Mouse (Mus musculus) T-helper 1 cell (primary cell): ENCODE results near the gene Stpg3.

ENCODE experiments used
- in situ Hi-C: fragments of 300-600 bp; cut with MboI, MseI; formaldehyde crosslinking; loops from one replicate; pipeline ENCODE4 v1.15.1; 2025; ENCODE audit warnings: high pct_unique_total_duplicates

The Stpg3 gene

GRCm38 (mm10) chr2:25236614-25237013, 22.2 kb upstream of the Stpg3 start, which contains the start of gene Rnf224:
Gene Rnf224, minus strand, starts transcription at chr2:25236787.
- in situ Hi-C loops, result no loop called here

- in situ Hi-C loops, result no loop called here
Observed at GRCm38 (mm10) chr2:25234551-25235220, 20.2 kb upstream of the Stpg3 start.

GRCm38 (mm10) chr2:25234050-25234449, 19.6 kb upstream of the Stpg3 start, which contains the start of gene Slc34a3:
Gene Slc34a3, minus strand, starts transcription at chr2:25234364.
- in situ Hi-C loops, result no loop called here

- in situ Hi-C loops, result no loop called here
Observed at GRCm38 (mm10) chr2:25233421-25233820, 19.0 kb upstream of the Stpg3 start.

- in situ Hi-C loops, result no loop called here
Observed at GRCm38 (mm10) chr2:25231038-25231437, 16.6 kb upstream of the Stpg3 start.

GRCm38 (mm10) chr2:25230581-25230980, 16.1 kb upstream of the Stpg3 start:
- in situ Hi-C loops, result no loop called here

GRCm38 (mm10) chr2:25229582-25229981, 15.1 kb upstream of the Stpg3 start:
- in situ Hi-C loops, result no loop called here

- in situ Hi-C loops, result no loop called here
Observed at GRCm38 (mm10) chr2:25228995-25229530, 14.6 kb upstream of the Stpg3 start.

GRCm38 (mm10) chr2:25228431-25228889, 14.0 kb upstream of the Stpg3 start:
- in situ Hi-C loops, result no loop called here

- in situ Hi-C loops, result no loop called here
Observed at GRCm38 (mm10) chr2:25227406-25227805, 13.0 kb upstream of the Stpg3 start.

- in situ Hi-C loops, result no loop called here
Observed at GRCm38 (mm10) chr2:25226864-25227263, 12.4 kb upstream of the Stpg3 start.

- in situ Hi-C loops, result no loop called here
Observed at GRCm38 (mm10) chr2:25225811-25226379, 11.5 kb upstream of the Stpg3 start.

- in situ Hi-C loops, result no loop called here
Observed at GRCm38 (mm10) chr2:25224766-25225752, 10.6 kb upstream of the Stpg3 start.

GRCm38 (mm10) chr2:25224492-25224765, 10.0 kb upstream of the Stpg3 start, which contains the start of gene Tubb4b:
Gene Tubb4b, minus strand, starts transcription at chr2:25224702.
- in situ Hi-C loops, result no loop called here

- in situ Hi-C loops, result no loop called here
Observed at GRCm38 (mm10) chr2:25223681-25224491, 9.4 kb upstream of the Stpg3 start.

- in situ Hi-C loops, result no loop called here
Observed at GRCm38 (mm10) chr2:25221331-25221772, 6.9 kb upstream of the Stpg3 start.

GRCm38 (mm10) chr2:25218445-25218844, 4.0 kb upstream of the Stpg3 start, which contains the start of gene Fam166a:
Gene Fam166a, plus strand, starts transcription at chr2:25218745.
- in situ Hi-C loops, result no loop called here

GRCm38 (mm10) chr2:25217666-25218065, 3.2 kb upstream of the Stpg3 start:
- in situ Hi-C loops, result no loop called here

- in situ Hi-C loops, result no loop called here
Observed at GRCm38 (mm10) chr2:25213266-25213865, 1.1 kb downstream of the Stpg3 start.

GRCm38 (mm10) chr2:25211121-25211670, 3.2 kb downstream of the Stpg3 start, which contains the start of gene Nelfb:
Gene Nelfb, minus strand, starts transcription at chr2:25211489.
- in situ Hi-C loops, result no loop called here
